Mouse (Mus musculus): Measurements from ENCODE around the gene Pbrm1.

- no peak for TF ChIP-seq GATA1 (IDR thresholded peaks at IDR 0.05; ENCODE audit: borderline replicate concordance, low read length)
- TF ChIP-seq FLI1 (IDR thresholded peaks at IDR 0.05; ENCODE audit: low read length) = no peak
Measured at GRCm38 (mm10) chr14:31165010-31165409, 146.1 kb downstream of the Pbrm1 start.

All from megakaryocyte, embryonic 14.5 days (primary cell).